Mouse (Mus musculus) intestine, embryonic 16.5 days (tissue): Measurements from ENCODE around the gene Fh1. TPM values are rescaled to one million over a fixed set of nuclear protein-coding genes. Genes with fewer than 3 reads are reported as not detected.

Experiments
- ATAC-seq: fragments of 200-750 bp; cut with Nextera tagmentation; 2 replicates; pipeline ENCODE4 v1.8.0; 2017; ENCODE audit warnings: moderate TSS enrichment, moderate library complexity
- H3K27ac ChIP-seq: fragments of 300-500 bp; sonication (generic); 2 replicates; pipeline ENCODE4 v1.5.1; 2014; ENCODE audit warnings: mild to moderate bottlenecking, low read length
- H3K27me3 ChIP-seq: fragments of 300-500 bp; sonication (generic); replicated peaks from 2 replicates; pipeline ENCODE4 v1.6.1; 2014; ENCODE audit warnings: low read length, control low read depth, mixed read lengths; ENCODE audit not compliant: control insufficient read depth, insufficient read depth
- H3K36me3 ChIP-seq: fragments of 300-500 bp; sonication (generic); 2 replicates; pipeline ENCODE4 v1.6.1; 2014; ENCODE audit warnings: low read length, control low read depth; ENCODE audit not compliant: control insufficient read depth, insufficient read depth
- H3K4me1 ChIP-seq: fragments of 300-500 bp; sonication (generic); 2 replicates; pipeline ENCODE4 v1.6.1; 2014; ENCODE audit warnings: low read length, control low read depth, mixed read lengths; ENCODE audit not compliant: control insufficient read depth, insufficient read depth
- H3K4me2 ChIP-seq: fragments of 300-500 bp; sonication (generic); 2 replicates; pipeline ENCODE4 v1.6.1; 2014; ENCODE audit warnings: low read depth, low read length, control low read depth
- H3K4me3 ChIP-seq: fragments of 300-500 bp; sonication (generic); 2 replicates; pipeline ENCODE4 v1.5.1; 2014; ENCODE audit warnings: mild to moderate bottlenecking, low read length
- H3K9ac ChIP-seq: fragments of 300-500 bp; sonication (generic); 2 replicates; pipeline ENCODE4 v1.6.1; 2014; ENCODE audit warnings: low read depth, low read length
- H3K9me3 ChIP-seq: fragments of 300-500 bp; sonication (generic); 2 replicates; pipeline ENCODE4 v1.6.1; 2016; ENCODE audit warnings: low read length, control low read depth; ENCODE audit not compliant: control insufficient read depth
- WGBS: fragments of 180-500 bp; shearing (Covaris S2); extraction: QIAGEN DNeasy Blood & Tissue Kit; methylation state at CpG from one replicate; pipeline ENCODE4 v1.1.7; 2014; 5-methylcytosine and 5-hydroxymethylcytosine counted together
- polyA plus RNA-seq: library from polyadenylated mRNA; unstranded; fragments of >200 nt; fragmentation: Nextera tagmentation; extraction: Ambion mirVana; gene quantifications from 2 replicates; pipeline ENCODE4 v1.2.1, GENCODE M21; 2015

Gene Fh1
- polyA plus RNA-seq, 1 experiment from 2014 or later = 176 TPM

- Histone ChIP-seq H3K4me3 (no peak overlapping the region), H3K27ac (no peak overlapping the region), H3K9me3 (no peaks in the 10 kb centered on the region), H3K27me3 (no peaks in the 10 kb centered on the region), H3K4me1 (no peaks in the 10 kb centered on the region), H3K36me3 (no peaks in the 10 kb centered on the region), H3K9ac (no peak overlapping the region), H3K4me2 (no peak overlapping the region)
- ATAC-seq = no peak
- WGBS = 75% methylated on average over 6 of the region's 6 CpGs
Observed at GRCm38 (mm10) chr1:175565579-175566103, 59.8 kb downstream of the Fh1 start.

GRCm38 (mm10) chr1:175564321-175564720 lies 61.1 kb downstream of the Fh1 start:
- 84% methylated on average over 4 of the region's 4 CpGs for WGBS
- H3K4me1 ChIP-seq = no peaks in the 10 kb centered on the region
- no peaks in the 10 kb centered on the region for H3K36me3 ChIP-seq
- no peak overlapping the region for H3K4me2 ChIP-seq
- no peaks in the 10 kb centered on the region for H3K9me3 ChIP-seq
- H3K27me3 ChIP-seq = no peaks in the 10 kb centered on the region
- no peak overlapping the region for H3K4me3 ChIP-seq
- H3K27ac ChIP-seq = no peak overlapping the region
- no peak overlapping the region for H3K9ac ChIP-seq
- no peak for ATAC-seq

GRCm38 (mm10) chr1:175562379-175562778 lies 63.1 kb downstream of the Fh1 start:
- no peak for ATAC-seq
- H3K27ac ChIP-seq = no peak overlapping the region
- H3K9ac ChIP-seq = no peak overlapping the region
- H3K9me3 ChIP-seq = no peaks in the 10 kb centered on the region
- no peak overlapping the region for H3K4me3 ChIP-seq
- no peaks in the 10 kb centered on the region for H3K27me3 ChIP-seq
- no peaks in the 10 kb centered on the region for H3K4me1 ChIP-seq
- WGBS = 77% methylated on average over 2 of the region's 2 CpGs
- H3K36me3 ChIP-seq = no peaks in the 10 kb centered on the region
- H3K4me2 ChIP-seq = no peak overlapping the region

- H3K4me2 ChIP-seq = no peak overlapping the region
- H3K9me3 ChIP-seq = no peaks in the 10 kb centered on the region
- no peak overlapping the region for H3K27ac ChIP-seq
- no peak overlapping the region for H3K9ac ChIP-seq
- no peaks in the 10 kb centered on the region for H3K36me3 ChIP-seq
- H3K27me3 ChIP-seq = no peaks in the 10 kb centered on the region
- ATAC-seq = no peak
- H3K4me1 ChIP-seq = no peaks in the 10 kb centered on the region
- H3K4me3 ChIP-seq = no peak overlapping the region
Observed at GRCm38 (mm10) chr1:175561806-175562205, 63.6 kb downstream of the Fh1 start.

- no peak overlapping the region for H3K4me3 ChIP-seq
- no peak overlapping the region for H3K9ac ChIP-seq
- no peaks in the 10 kb centered on the region for H3K4me1 ChIP-seq
- no peaks in the 10 kb centered on the region for H3K27me3 ChIP-seq
- H3K9me3 ChIP-seq = no peaks in the 10 kb centered on the region
- H3K36me3 ChIP-seq = no peaks in the 10 kb centered on the region
- no peak overlapping the region for H3K27ac ChIP-seq
- no peak for ATAC-seq
- WGBS = 90% methylated on average over 1 of the region's 1 CpGs
- no peak overlapping the region for H3K4me2 ChIP-seq
Observed at GRCm38 (mm10) chr1:175554641-175555040, 70.8 kb downstream of the Fh1 start.

GRCm38 (mm10) chr1:175552474-175552873 lies 73.0 kb downstream of the Fh1 start:
- H3K36me3 ChIP-seq = no peaks in the 10 kb centered on the region
- H3K27ac ChIP-seq = no peak overlapping the region
- no peaks in the 10 kb centered on the region for H3K4me1 ChIP-seq
- 53% methylated on average over 3 of the region's 3 CpGs for WGBS
- no peak overlapping the region for H3K9ac ChIP-seq
- ATAC-seq = no peak
- no peak overlapping the region for H3K4me3 ChIP-seq
- no peak overlapping the region for H3K4me2 ChIP-seq
- H3K9me3 ChIP-seq = no peaks in the 10 kb centered on the region
- no peaks in the 10 kb centered on the region for H3K27me3 ChIP-seq

GRCm38 (mm10) chr1:175550586-175550985 lies 74.8 kb downstream of the Fh1 start:
- no peaks in the 10 kb centered on the region for H3K9me3 ChIP-seq
- no peak overlapping the region for H3K9ac ChIP-seq
- 76% methylated on average over 1 of the region's 1 CpGs for WGBS
- no peak overlapping the region for H3K27ac ChIP-seq
- ATAC-seq = no peak
- H3K36me3 ChIP-seq = no peaks in the 10 kb centered on the region
- no peak overlapping the region for H3K4me2 ChIP-seq
- H3K27me3 ChIP-seq = no peaks in the 10 kb centered on the region
- H3K4me3 ChIP-seq = no peak overlapping the region
- H3K4me1 ChIP-seq = no peaks in the 10 kb centered on the region

Other genes with a start within 250 kb of the Fh1 start
- 1.3 and 1.4 TPM in 2 replicates for gene Rgs7, start 133.1 kb downstream of the Fh1 start, polyA plus RNA-seq
- gene Kmo, start 5.3 kb downstream of the Fh1 start, polyA plus RNA-seq = 0.68 and 0.72 TPM in 2 replicates
- gene Opn3, start 67.1 kb upstream of the Fh1 start, polyA plus RNA-seq = 5.6 and 5.9 TPM in 2 replicates
- 1.7 and 2.1 TPM in 2 replicates for gene Chml, start 67.3 kb upstream of the Fh1 start, polyA plus RNA-seq
- gene Wdr64, start 73.0 kb upstream of the Fh1 start, polyA plus RNA-seq = not detected in 2 replicates